Mouse (Mus musculus) G1E (cell line): ENCODE measurements around the gene Lrch1.

Experiments
- CTCF ChIP-seq: IDR thresholded peaks from 2 replicates; pipeline ENCODE4 v1.5.1; 2012; ENCODE audit warnings: low read depth, low read length, inconsistent platforms, mixed read lengths
- GATA1 ChIP-seq: IDR thresholded peaks from 2 replicates; pipeline ENCODE4 v1.6.1; 2012; ENCODE audit warnings: borderline replicate concordance, low read length, inconsistent platforms, mixed read lengths
- POLR2AphosphoS5 ChIP-seq: IDR thresholded peaks from 2 replicates; pipeline ENCODE4 v1.6.1; 2012; ENCODE audit warnings: low read depth, low read length, inconsistent platforms; ENCODE audit not compliant: insufficient replicate concordance

DNA sequence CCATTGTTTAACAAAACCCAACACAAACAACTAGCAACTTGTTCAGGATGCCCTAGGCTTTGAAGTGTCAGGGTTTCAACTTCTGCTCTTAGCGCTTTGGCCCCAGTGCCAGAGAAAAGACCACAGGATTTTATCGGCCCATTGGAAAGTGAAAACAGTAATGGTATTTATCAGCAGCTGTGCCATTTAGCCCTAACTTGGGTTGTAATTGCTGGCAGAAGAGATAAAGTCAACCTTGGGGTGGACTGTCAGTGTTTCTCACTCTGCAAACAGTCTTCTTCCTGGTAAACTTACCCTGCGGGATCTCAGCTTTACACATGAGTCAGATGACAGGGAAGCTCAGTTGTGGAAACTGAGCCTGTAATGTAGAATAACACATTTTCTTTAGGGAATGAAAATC is 24.5 kb upstream of the Lrch1 start:
- TF ChIP-seq GATA1 (no peak), CTCF (no peak), POLR2AphosphoS5 (no peak)
